Mouse (Mus musculus) heart, adult 9 months (tissue): ENCODE data around the gene Rasgrp1.
A peak's percentile ranks its signal among the peaks of the same experiment; 100 is the strongest.

Source experiments
- DNase-seq, 2 experiments: peaks; one replicate each; pipeline ENCODE4 v3.0.0; 2022; ENCODE audit warnings: low spot score in 2 of 2

The Rasgrp1 gene

DNA sequence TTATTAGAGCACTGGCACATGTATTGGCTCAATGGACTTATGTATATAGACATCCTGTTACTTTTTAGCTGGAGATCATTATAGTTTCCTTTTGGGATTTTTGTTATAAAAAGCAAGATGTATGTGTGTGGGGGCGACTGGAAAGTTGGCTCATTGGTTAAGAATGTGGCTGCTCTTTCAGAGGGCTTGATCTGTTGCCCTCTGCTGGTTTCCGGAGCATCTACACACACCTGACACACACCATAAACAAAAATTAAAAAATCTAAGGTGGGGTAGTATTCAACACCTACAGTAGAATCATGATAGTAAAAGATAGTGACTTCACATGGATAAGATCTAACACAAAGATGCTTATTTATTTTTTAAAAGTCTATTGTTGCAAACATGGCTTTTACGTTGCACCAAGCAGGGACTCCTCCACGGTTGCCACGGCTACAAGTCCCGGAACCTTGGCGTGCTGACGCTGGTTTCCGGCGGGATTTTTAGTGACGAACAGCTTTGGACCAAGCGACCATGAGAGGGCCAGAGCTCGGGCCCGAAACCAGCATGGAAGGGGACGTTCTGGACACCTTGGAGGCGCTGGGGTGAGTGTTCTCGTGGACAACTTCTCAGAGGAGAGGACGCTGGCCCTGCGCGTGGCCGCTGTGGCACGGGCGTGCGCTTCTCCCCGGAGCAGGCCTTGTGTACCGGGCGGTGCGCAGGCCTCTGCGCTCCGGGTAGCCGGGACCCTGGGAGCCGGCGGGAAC, 93.4 kb downstream of the Rasgrp1 start, which contains the start of gene Fam98b:
Fam98b (plus strand) TSS at position 485 of the 746 bp plus-strand sequence.
- peak; percentile 86 to 89 for DNase-seq

DNA sequence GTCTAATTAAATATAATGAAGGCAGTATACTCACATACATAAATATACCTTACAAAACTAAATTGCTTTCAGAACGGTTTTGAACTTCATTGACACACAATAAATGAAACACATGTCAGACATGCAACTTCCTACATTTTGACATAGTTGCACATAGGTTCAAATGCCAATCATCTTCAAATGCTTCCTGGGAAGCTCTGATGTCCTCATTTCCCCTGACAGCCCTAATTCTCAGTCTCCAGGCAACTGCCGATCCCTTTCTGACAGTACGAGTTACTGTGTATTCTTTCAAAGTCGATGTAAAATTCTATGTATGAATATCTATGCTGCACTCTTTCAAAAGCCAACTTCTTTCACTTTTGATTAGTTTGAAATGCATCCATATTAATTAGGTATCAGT, 100.8 kb downstream of the Rasgrp1 start:
- DNase-seq, result no peak

DNA sequence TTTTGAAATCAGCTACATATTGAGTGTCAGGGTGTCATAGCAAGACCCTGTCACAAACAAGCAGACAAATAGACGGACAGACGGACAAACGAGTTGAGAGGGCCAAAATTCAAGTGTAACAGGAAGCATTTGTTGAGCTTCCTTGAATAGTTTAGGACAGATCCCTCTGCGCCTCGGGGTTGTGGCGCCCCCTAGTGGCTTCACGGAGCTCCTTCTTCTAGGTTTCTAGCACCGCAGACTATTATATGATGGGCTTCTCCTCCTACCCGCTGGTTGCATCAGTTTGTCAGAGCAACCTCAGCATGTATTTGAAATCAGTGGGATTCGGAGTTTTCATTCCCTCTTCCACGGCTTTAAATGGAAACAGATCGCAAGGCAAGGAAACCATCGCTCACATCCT, 111.5 kb downstream of the Rasgrp1 start:
- DNase-seq, result peak; percentile 47 to 63

DNA sequence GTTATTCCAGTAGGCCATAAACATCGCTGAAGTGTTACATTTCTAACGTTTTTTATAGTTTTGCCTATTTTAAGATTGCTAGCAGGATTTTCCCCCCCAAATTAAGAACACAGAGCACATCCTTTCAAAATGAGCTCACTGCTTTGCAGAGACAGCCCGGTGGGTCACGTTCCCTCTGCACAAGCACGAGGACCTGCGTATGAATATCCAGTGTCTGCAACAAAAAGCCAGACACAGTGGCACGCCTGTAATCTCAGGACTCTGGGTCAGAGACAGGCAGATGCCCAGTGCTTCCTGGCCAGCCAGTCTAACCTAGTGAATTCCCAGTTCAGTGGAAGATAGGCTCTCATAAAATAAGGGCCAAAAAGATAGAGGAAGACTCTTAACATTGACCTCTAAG, 112.5 kb downstream of the Rasgrp1 start:
- no peak for DNase-seq
